Mouse (Mus musculus) hindbrain, postnatal 0 days (tissue): Measurements from ENCODE around the gene Acap1. TPM values are rescaled to one million over a fixed set of nuclear protein-coding genes. Genes with fewer than 3 reads are reported as not detected.

Source experiments
- ATAC-seq: fragments of 200-750 bp; cut with Nextera tagmentation; 2 replicates; pipeline ENCODE4 v1.8.0; 2017; ENCODE audit warnings: mild to moderate bottlenecking, moderate TSS enrichment, moderate library complexity
- DNase-seq: peaks from one replicate; pipeline ENCODE4 v3.0.0-alpha.2; 2015; ENCODE audit warnings: low spot score
- H3K27ac ChIP-seq: fragments of 300-500 bp; sonication (generic); 2 replicates; pipeline ENCODE4 v1.5.1; 2014; ENCODE audit warnings: mild to moderate bottlenecking
- H3K27me3 ChIP-seq: fragments of 300-500 bp; sonication (generic); 2 replicates; pipeline ENCODE4 v1.6.1; 2014; ENCODE audit warnings: low read length, mixed read lengths; ENCODE audit not compliant: insufficient read depth
- H3K36me3 ChIP-seq: fragments of 300-500 bp; sonication (generic); 2 replicates; pipeline ENCODE4 v1.6.1; 2014; ENCODE audit warnings: low read length, mixed read lengths; ENCODE audit not compliant: insufficient read depth
- H3K4me1 ChIP-seq: fragments of 300-500 bp; sonication (generic); 2 replicates; pipeline ENCODE4 v1.6.1; 2014; ENCODE audit warnings: antibody characterized with exemption, low read length, mixed read lengths; ENCODE audit not compliant: insufficient read depth
- H3K4me2 ChIP-seq: fragments of 300-500 bp; sonication (generic); 2 replicates; pipeline ENCODE4 v1.6.1; 2014; ENCODE audit warnings: low read depth, mild to moderate bottlenecking, low read length, moderate library complexity, mixed read lengths
- H3K4me3 ChIP-seq: fragments of 300-500 bp; sonication (generic); 2 replicates; pipeline ENCODE4 v1.5.1; 2014; ENCODE audit warnings: low read length
- H3K9ac ChIP-seq: fragments of 300-500 bp; sonication (generic); replicated peaks from 2 replicates; pipeline ENCODE4 v1.6.1; 2014; ENCODE audit warnings: mild to moderate bottlenecking, low read length, moderate library complexity, mixed read lengths
- H3K9me3 ChIP-seq: fragments of 300-500 bp; sonication (generic); 2 replicates; pipeline ENCODE4 v1.6.1; 2016; ENCODE audit warnings: low read length, mixed read lengths
- CTCF ChIP-seq: IDR thresholded peaks from 2 replicates; pipeline ENCODE4 v1.5.1; 2016; ENCODE audit warnings: antibody characterized with exemption, control low read depth, low read depth
- WGBS: fragments of 180-500 bp; shearing (Covaris S2); extraction: QIAGEN DNeasy Blood & Tissue Kit; methylation state at CpG from one replicate; pipeline ENCODE4 v1.1.7; 2014; 5-methylcytosine and 5-hydroxymethylcytosine counted together
- polyA plus RNA-seq: library from polyadenylated mRNA; unstranded; fragments of >200 nt; fragmentation: Nextera tagmentation; extraction: Ambion mirVana; gene quantifications from 2 replicates; pipeline ENCODE4 v1.2.1, GENCODE M21; 2015
- total RNA-seq: library from RNA; depleted of rRNA; stranded (reverse); fragments of >200 nt; gene quantifications from 2 replicates; pipeline ENCODE4 v1.2.3, GENCODE M21; 2014

The Acap1 gene
- total and polyA plus RNA-seq, 2 experiments from 2014 or later, result 0.21 TPM; not detected in 1

- DNase-seq, result no peak
- Histone ChIP-seq H3K9me3 (no peaks in the 10 kb centered on the region), H3K27ac (no peak overlapping the region), H3K36me3 (no peaks in the 10 kb centered on the region), H3K27me3 (peaks cover 6% of the 10 kb centered on the region; the same call in 1 of the 2 replicates), H3K9ac (no peak overlapping the region), H3K4me3 (peak overlapping the region; percentile 51; the same call in 1 of the 2 replicates), H3K4me1 (peaks cover 16% of the 10 kb centered on the region; the same call in 1 of the 2 replicates), H3K4me2 (peak overlapping the region; percentile 89)
- 31% methylated on average over 9 of the region's 9 CpGs for WGBS
- no peak for TF ChIP-seq CTCF
- no peak for ATAC-seq
These were observed 41.5 kb upstream of the Acap1 start for GRCm38 (mm10) chr11:69936714-69937347.

GRCm38 (mm10) chr11:69936156-69936555 lies 40.8 kb upstream of the Acap1 start:
- Histone ChIP-seq H3K4me3 (peak overlapping the region; percentile 51), H3K9ac (peak overlapping the region; percentile 58), H3K36me3 (no peaks in the 10 kb centered on the region), H3K27ac (no peak overlapping the region; the same call in 1 of the 2 replicates), H3K27me3 (peaks cover 6% of the 10 kb centered on the region; the same call in 1 of the 2 replicates), H3K4me2 (peak overlapping the region; percentile 89), H3K9me3 (no peaks in the 10 kb centered on the region), H3K4me1 (peaks cover 16% of the 10 kb centered on the region; the same call in 1 of the 2 replicates)
- ATAC-seq, result no peak
- no peak for TF ChIP-seq CTCF
- DNase-seq, result no peak
- 2% methylated on average over 30 of the region's 30 CpGs for WGBS

GRCm38 (mm10) chr11:69935137-69935879 lies 40.0 kb upstream of the Acap1 start, which contains the start of gene Ybx2:
TSS of gene Ybx2 (plus strand) at chr11:69935796.
- peak within 1 kb of the TSS; percentile 26; the same call in 1 of the 2 replicates for H3K27ac ChIP-seq

GRCm38 (mm10) chr11:69934681-69935080 lies 39.3 kb upstream of the Acap1 start:
- peaks cover 6% of the 10 kb centered on the region; the same call in 1 of the 2 replicates for H3K27me3 ChIP-seq
- H3K4me2 ChIP-seq, result peak overlapping the region; percentile 29; the same call in 1 of the 2 replicates
- DNase-seq, result no peak
- WGBS, result 20% methylated on average over 6 of the region's 6 CpGs
- H3K4me1 ChIP-seq, result peaks cover 16% of the 10 kb centered on the region; the same call in 1 of the 2 replicates
- no peak overlapping the region for H3K27ac ChIP-seq
- no peaks in the 10 kb centered on the region for H3K36me3 ChIP-seq
- H3K9ac ChIP-seq, result no peak overlapping the region
- ATAC-seq, result no peak
- TF ChIP-seq CTCF, result no peak
- no peak overlapping the region for H3K4me3 ChIP-seq
- no peaks in the 10 kb centered on the region for H3K9me3 ChIP-seq

More at GRCm38 (mm10) chr11:69935137-69935879, 40.0 kb upstream of the Acap1 start, which contains the start of gene Ybx2:
- Histone ChIP-seq H3K27me3 (peaks cover 6% of the 10 kb centered on the region; the same call in 1 of the 2 replicates), H3K9me3 (no peaks in the 10 kb centered on the region), H3K9ac (peak within 1 kb of the TSS; percentile 58), H3K4me1 (peaks cover 16% of the 10 kb centered on the region; the same call in 1 of the 2 replicates), H3K4me2 (peak within 1 kb of the TSS; percentile 89), H3K36me3 (no peaks in the 10 kb centered on the region), H3K4me3 (peak within 1 kb of the TSS; percentile 51)
- 0 out of 2 replicates have a peak, but pooled peaks have one; percentile 29 for TF ChIP-seq CTCF
- WGBS, result 1% methylated on average over 61 of the region's 62 CpGs
- DNase-seq (peak; percentile 95), ATAC-seq (peak; percentile 93)

- H3K36me3 ChIP-seq, result no peaks in the 10 kb centered on the region
- peak overlapping the region; percentile 29; the same call in 1 of the 2 replicates for H3K4me2 ChIP-seq
- WGBS, result under 1% methylated on average over 18 of the region's 18 CpGs
- TF ChIP-seq CTCF, result peak; percentile 94
- no peak overlapping the region for H3K27ac ChIP-seq
- H3K27me3 ChIP-seq, result peaks cover 6% of the 10 kb centered on the region; the same call in 1 of the 2 replicates
- H3K9ac ChIP-seq, result no peak overlapping the region
- ATAC-seq (peak; percentile 64), DNase-seq (peak; percentile 91)
- no peak overlapping the region; the same call in 1 of the 2 replicates for H3K4me3 ChIP-seq
- no peaks in the 10 kb centered on the region for H3K9me3 ChIP-seq
- H3K4me1 ChIP-seq, result peaks cover 16% of the 10 kb centered on the region; the same call in 1 of the 2 replicates
These were observed 38.8 kb upstream of the Acap1 start for GRCm38 (mm10) chr11:69934169-69934568.

- H3K9ac ChIP-seq, result no peak overlapping the region
- H3K4me3 ChIP-seq, result no peak overlapping the region
- TF ChIP-seq CTCF, result no peak
- peaks cover 6% of the 10 kb centered on the region; the same call in 1 of the 2 replicates for H3K27me3 ChIP-seq
- H3K36me3 ChIP-seq, result no peaks in the 10 kb centered on the region
- H3K9me3 ChIP-seq, result no peaks in the 10 kb centered on the region
- no peak overlapping the region for H3K27ac ChIP-seq
- ATAC-seq (no peak), DNase-seq (no peak)
- no peak overlapping the region for H3K4me2 ChIP-seq
- 70% methylated on average over 4 of the region's 4 CpGs for WGBS
- peaks cover 16% of the 10 kb centered on the region; the same call in 1 of the 2 replicates for H3K4me1 ChIP-seq
These were observed 37.7 kb upstream of the Acap1 start for GRCm38 (mm10) chr11:69933066-69933465.
